Mouse (Mus musculus) heart, embryonic 16.5 days (tissue): ENCODE data around the gene Cox6a1. TPM values are rescaled to one million over a fixed set of nuclear protein-coding genes. Genes with fewer than 3 reads are reported as not detected.

Source experiments
- ATAC-seq: fragments of 200-750 bp; cut with Nextera tagmentation; replicated peaks from 2 replicates; pipeline ENCODE4 v1.8.0; 2017; ENCODE audit warnings: moderate number of reproducible peaks; ENCODE audit not compliant: insufficient read depth, low FRiP score; ENCODE audit errors: extremely low read depth
- H3K27ac ChIP-seq: fragments of 300-500 bp; sonication (generic); 2 replicates; pipeline ENCODE4 v1.5.1; 2014; ENCODE audit warnings: mild to moderate bottlenecking, low read length, control low read depth, moderate library complexity
- H3K27me3 ChIP-seq: fragments of 300-500 bp; sonication (generic); 2 replicates; pipeline ENCODE4 v1.6.1; 2014; ENCODE audit warnings: low read length, mixed read lengths; ENCODE audit not compliant: control insufficient read depth, insufficient read depth
- H3K36me3 ChIP-seq: fragments of 300-500 bp; sonication (generic); 2 replicates; pipeline ENCODE4 v1.6.1; 2014; ENCODE audit not compliant: control insufficient read depth, insufficient read depth
- H3K4me1 ChIP-seq: fragments of 300-500 bp; sonication (generic); 2 replicates; pipeline ENCODE4 v1.6.1; 2014; ENCODE audit warnings: low read length, mixed read lengths; ENCODE audit not compliant: control insufficient read depth, insufficient read depth
- H3K4me2 ChIP-seq: fragments of 300-500 bp; sonication (generic); 2 replicates; pipeline ENCODE4 v1.6.1; 2014; ENCODE audit warnings: low read depth, mild to moderate bottlenecking, control low read depth, low read length
- H3K4me3 ChIP-seq: fragments of 300-500 bp; sonication (generic); 2 replicates; pipeline ENCODE4 v1.5.1; 2014; ENCODE audit warnings: mild to moderate bottlenecking, control low read depth, low read length
- H3K9ac ChIP-seq: fragments of 300-500 bp; sonication (generic); 2 replicates; pipeline ENCODE4 v1.6.1; 2014; ENCODE audit warnings: low read length, control low read depth
- H3K9me3 ChIP-seq: fragments of 300-500 bp; sonication (generic); replicated peaks from 2 replicates; pipeline ENCODE4 v1.6.1; 2016; ENCODE audit warnings: low read length; ENCODE audit not compliant: control insufficient read depth
- WGBS: fragments of 180-500 bp; shearing (Covaris S2); extraction: QIAGEN DNeasy Blood & Tissue Kit; methylation state at CpG from one replicate; pipeline ENCODE4 v1.1.7; 2014; 5-methylcytosine and 5-hydroxymethylcytosine counted together
- polyA plus RNA-seq: library from polyadenylated mRNA; unstranded; fragments of >200 nt; fragmentation: Nextera tagmentation; extraction: Ambion mirVana; gene quantifications from 2 replicates; pipeline ENCODE4 v1.2.1, GENCODE M21; 2015

The Cox6a1 gene
- polyA plus RNA-seq, 1 experiment from 2014 or later, result 1,358 TPM

DNA sequence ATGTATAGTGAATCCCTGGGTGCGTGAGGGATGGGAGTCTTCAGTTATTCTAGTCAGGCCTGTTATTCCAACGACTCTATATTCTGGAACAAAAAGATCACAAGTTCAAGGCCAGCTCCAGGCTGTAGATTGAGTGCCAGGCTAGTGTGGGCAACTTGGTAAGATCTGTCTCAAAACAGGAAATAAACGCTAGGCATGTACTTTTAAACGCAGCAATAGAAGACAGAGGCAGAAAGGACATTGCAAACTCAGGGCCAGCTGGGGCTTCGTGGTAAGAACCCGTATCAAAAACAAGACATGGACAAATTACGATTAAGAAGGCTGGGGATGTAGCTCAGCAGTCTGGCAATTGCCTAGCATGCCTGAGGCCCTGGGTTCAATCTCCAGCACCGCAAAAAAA, 10.7 kb upstream of the Cox6a1 start:
- Histone ChIP-seq H3K27me3 (no peaks in the 10 kb centered on the region), H3K4me3 (no peak overlapping the region), H3K9ac (no peak overlapping the region), H3K36me3 (no peaks in the 10 kb centered on the region), H3K4me2 (no peak overlapping the region), H3K27ac (no peak overlapping the region), H3K9me3 (no peaks in the 10 kb centered on the region), H3K4me1 (no peaks in the 10 kb centered on the region)
- no peak for ATAC-seq
- WGBS, result 85% methylated on average over 8 of the region's 8 CpGs

DNA sequence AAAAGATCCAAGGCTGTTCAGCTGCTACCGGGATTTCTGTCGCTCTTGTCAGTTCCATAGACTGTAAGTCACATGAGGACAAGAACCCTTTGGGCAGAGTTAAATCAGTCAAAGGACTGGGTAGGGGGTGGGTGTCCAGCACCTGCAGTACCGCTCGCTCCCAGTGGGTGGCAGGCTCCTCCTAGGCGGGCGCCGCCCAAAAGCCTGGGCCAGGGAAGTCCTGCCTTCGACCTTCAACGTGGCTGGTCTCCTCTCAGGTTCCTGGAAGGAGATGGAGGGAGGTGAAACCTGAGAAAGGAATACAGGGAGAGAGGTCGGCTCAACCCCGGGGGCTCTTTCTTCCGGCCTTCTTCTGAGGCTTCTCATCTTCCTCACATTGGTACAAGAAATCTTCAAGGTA, 10.1 kb upstream of the Cox6a1 start:
- no peak overlapping the region for H3K4me2 ChIP-seq
- 5% methylated on average over 12 of the region's 12 CpGs for WGBS
- H3K9ac ChIP-seq, result no peak overlapping the region

DNA sequence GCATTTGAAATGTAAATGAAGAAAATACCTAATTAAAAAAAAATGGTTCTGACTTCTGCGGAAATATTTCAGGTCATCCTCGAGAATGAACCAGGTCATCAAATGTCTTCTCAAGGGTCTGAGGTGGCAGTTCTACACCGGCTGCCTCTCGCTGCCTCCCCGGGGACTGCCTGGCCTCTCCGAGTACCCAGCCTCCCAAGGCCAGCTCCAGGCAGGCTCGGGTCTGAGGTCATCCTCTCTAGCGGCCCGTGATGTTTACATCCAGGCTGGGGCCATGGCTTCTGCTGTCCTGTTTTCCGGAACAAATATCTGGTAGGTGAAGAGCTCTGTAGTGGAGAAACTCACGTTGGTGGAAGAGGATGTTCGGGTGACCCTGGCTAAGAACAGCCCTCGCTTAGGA, 6.3 kb upstream of the Cox6a1 start:
- Histone ChIP-seq H3K4me2 (no peak overlapping the region), H3K36me3 (no peaks in the 10 kb centered on the region), H3K4me1 (no peaks in the 10 kb centered on the region), H3K9me3 (no peaks in the 10 kb centered on the region), H3K9ac (no peak overlapping the region), H3K27me3 (no peaks in the 10 kb centered on the region), H3K4me3 (no peak overlapping the region), H3K27ac (no peak overlapping the region)
- no peak for ATAC-seq
- 49% methylated on average over 13 of the region's 13 CpGs for WGBS

More for the DNA sequence above, 10.1 kb upstream of the Cox6a1 start:
- peak; percentile 77 for ATAC-seq
- Histone ChIP-seq H3K36me3 (no peaks in the 10 kb centered on the region), H3K4me1 (no peaks in the 10 kb centered on the region), H3K27ac (no peak overlapping the region), H3K27me3 (no peaks in the 10 kb centered on the region), H3K9me3 (no peaks in the 10 kb centered on the region), H3K4me3 (no peak overlapping the region)

DNA sequence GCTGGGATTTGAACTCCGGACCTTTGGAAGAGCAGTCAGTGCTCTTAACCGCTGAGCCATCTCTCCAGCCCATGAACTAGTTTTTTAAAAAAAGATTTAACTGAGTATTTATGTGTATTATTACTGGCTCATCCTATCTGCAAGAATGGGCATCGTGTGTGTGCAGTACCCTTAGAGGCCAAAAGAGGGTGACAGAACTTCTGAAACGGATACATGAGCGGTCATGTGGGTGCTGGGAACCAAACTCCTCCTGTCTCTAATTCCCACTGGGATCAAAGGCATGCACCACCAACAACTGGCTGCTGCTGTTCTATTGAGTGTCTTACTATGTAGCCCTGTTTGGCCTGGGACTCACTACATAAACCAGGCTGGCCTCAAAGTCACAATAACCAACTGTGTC, 2.6 kb upstream of the Cox6a1 start:
- H3K36me3 ChIP-seq, result peaks cover under 1% of the 10 kb centered on the region; the same call in 1 of the 2 replicates
- ATAC-seq, result no peak
- no peak overlapping the region for H3K4me3 ChIP-seq
- H3K27ac ChIP-seq, result no peak overlapping the region
- H3K9me3 ChIP-seq, result no peaks in the 10 kb centered on the region
- H3K9ac ChIP-seq, result no peak overlapping the region
- H3K27me3 ChIP-seq, result no peaks in the 10 kb centered on the region
- no peak overlapping the region for H3K4me2 ChIP-seq
- peaks cover 9% of the 10 kb centered on the region for H3K4me1 ChIP-seq
- 73% methylated on average over 5 of the region's 5 CpGs for whole genome bisulfite sequencing

GRCm38 (mm10) chr5:115349225-115349555, 409 bp upstream of the Cox6a1 start:
- H3K27me3 ChIP-seq, result no peaks in the 10 kb centered on the region
- peaks cover 9% of the 10 kb centered on the region for H3K4me1 ChIP-seq
- no peaks in the 10 kb centered on the region for H3K9me3 ChIP-seq
- peak overlapping the region; percentile 68 for H3K4me3 ChIP-seq
- peak overlapping the region; percentile 79 for H3K27ac ChIP-seq
- peaks cover 20% of the 10 kb centered on the region for H3K36me3 ChIP-seq
- WGBS, result under 1% methylated on average over 18 of the region's 18 CpGs
- peak; percentile 5; the same call in 1 of the 2 replicates for ATAC-seq
- H3K4me2 ChIP-seq, result peak overlapping the region; percentile 82
- H3K9ac ChIP-seq, result peak overlapping the region; percentile 79

DNA sequence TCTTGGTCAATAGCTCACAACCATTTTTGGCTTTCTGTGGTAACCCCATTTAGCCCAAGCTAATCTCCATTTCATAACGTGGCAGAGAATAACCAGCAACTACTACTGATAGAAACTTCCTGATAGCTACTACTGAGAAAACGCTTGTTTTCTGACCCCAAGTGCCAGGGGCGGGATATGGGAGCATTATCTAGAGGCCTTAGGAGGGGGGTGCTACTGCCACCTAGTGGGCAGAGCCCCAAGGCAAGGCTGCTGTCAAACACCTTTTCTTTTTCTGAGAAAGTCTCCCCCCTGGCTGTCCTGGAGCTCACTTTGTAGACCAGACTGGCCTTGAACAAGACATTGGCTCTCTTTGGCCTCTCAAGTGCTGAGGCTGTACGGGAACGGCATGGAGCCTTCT, 1.2 kb downstream of the Cox6a1 start:
- peak; percentile 51; the same call in 1 of the 2 replicates for ATAC-seq
- Histone ChIP-seq H3K27me3 (no peaks in the 10 kb centered on the region), H3K4me1 (peaks cover 9% of the 10 kb centered on the region), H3K36me3 (peaks cover 35% of the 10 kb centered on the region), H3K27ac (peak overlapping the region; percentile 83), H3K9me3 (no peaks in the 10 kb centered on the region), H3K4me3 (peak overlapping the region; percentile 68), H3K9ac (peak overlapping the region; percentile 95), H3K4me2 (peak overlapping the region; percentile 76)
- 2% methylated on average over 5 of the region's 5 CpGs for WGBS

GRCm38 (mm10) chr5:115341314-115342165, 7.2 kb downstream of the Cox6a1 start:
- no peaks in the 10 kb centered on the region for H3K9me3 ChIP-seq
- peaks cover 35% of the 10 kb centered on the region for H3K36me3 ChIP-seq
- peak overlapping the region; percentile 95 for H3K4me3 ChIP-seq
- peak overlapping the region; percentile 96 for H3K9ac ChIP-seq
- peak overlapping the region; percentile 86 for H3K4me2 ChIP-seq
- H3K27me3 ChIP-seq, result no peaks in the 10 kb centered on the region
- peaks cover 16% of the 10 kb centered on the region for H3K4me1 ChIP-seq
- peak overlapping the region; percentile 77 for H3K27ac ChIP-seq
- WGBS, result 8% methylated on average over 36 of the region's 36 CpGs
- peak; percentile 49 for ATAC-seq

DNA sequence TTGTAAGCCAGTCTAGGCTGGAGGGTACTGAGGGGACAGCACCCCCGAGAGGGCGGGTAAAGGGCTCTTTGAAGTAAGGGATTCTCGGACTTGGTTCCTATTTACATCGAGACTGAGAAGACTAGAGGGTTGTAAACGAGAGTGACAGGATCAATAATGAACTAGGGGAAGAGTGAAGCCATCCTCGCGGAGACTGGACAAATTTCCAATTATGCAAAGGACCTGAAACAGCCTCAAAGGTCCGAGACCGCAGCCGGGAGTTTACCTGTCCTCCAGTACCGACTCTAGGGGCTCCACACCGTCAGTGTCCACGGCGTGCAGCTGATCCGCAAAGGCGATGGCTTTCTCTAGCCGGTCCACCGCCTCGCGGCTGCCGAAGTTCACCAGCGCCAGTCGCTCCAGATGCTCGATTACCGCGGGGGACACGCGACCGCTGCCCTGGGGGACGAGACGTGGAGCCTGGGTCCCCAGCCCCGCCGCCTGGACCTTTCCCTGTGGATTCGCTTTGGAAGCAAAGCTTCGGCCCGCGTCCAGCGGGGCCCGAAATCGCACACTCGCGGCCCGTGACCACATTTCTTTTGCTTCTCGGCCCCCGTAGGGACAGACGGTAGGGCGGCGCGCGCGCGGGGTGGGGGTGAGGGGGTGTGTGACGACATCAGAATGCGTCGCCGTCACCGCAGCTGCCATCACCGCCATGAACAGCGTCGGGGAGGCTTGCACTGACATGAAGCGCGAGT, 8.0 kb downstream of the Cox6a1 start, which contains the start of the genes Gatc and Triap1:
Gene Gatc (minus strand): TSS at position 602 of the 737 bp plus-strand sequence.
Gene Triap1 (plus strand): TSS at position 649 of the 737 bp plus-strand sequence.
- peak within 1 kb of the TSS; percentile 96 for H3K9ac ChIP-seq
- H3K4me3 ChIP-seq, result peak within 1 kb of the TSS; percentile 95
- H3K4me1 ChIP-seq, result peaks cover 16% of the 10 kb centered on the region
- peaks cover 30% of the 10 kb centered on the region for H3K36me3 ChIP-seq
- under 1% methylated on average over 62 of the region's 62 CpGs for WGBS
- H3K27ac ChIP-seq, result peak within 1 kb of the TSS; percentile 77
- H3K9me3 ChIP-seq, result no peaks in the 10 kb centered on the region
- H3K4me2 ChIP-seq, result peak within 1 kb of the TSS; percentile 86
- peak; percentile 91 for ATAC-seq
- no peaks in the 10 kb centered on the region for H3K27me3 ChIP-seq

DNA sequence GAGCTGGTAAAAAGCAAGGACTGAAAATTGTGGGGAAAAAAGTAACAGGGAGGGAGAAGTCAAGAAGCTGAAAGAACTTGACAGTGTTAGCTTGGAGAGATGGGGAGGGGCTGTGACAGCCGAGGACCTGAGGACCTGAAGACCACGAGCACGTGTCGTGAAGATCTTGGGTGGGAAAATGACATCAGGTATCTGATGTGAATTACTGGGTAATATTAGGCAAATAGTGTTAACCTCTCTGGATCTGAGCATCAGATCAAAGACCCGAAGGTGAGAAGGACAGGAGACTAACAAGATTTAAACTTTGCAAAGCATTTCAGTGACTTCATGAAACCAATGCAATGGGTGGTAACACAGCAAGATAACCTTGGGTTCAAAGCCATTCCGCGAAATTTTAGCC, 8.8 kb downstream of the Cox6a1 start:
- Histone ChIP-seq H3K27ac (no peak overlapping the region), H3K4me1 (peaks cover 16% of the 10 kb centered on the region), H3K36me3 (peaks cover 29% of the 10 kb centered on the region), H3K4me2 (peak overlapping the region; percentile 86), H3K9ac (peak overlapping the region; percentile 96; the same call in 1 of the 2 replicates), H3K4me3 (peak overlapping the region; percentile 95), H3K27me3 (no peaks in the 10 kb centered on the region), H3K9me3 (no peaks in the 10 kb centered on the region)
- ATAC-seq, result no peak
- WGBS, result 16% methylated on average over 7 of the region's 7 CpGs
